Mouse (Mus musculus) MEL (cell line): ENCODE results near the gene Syn3. TPM values are rescaled to one million over a fixed set of nuclear protein-coding genes. Genes with fewer than 3 reads are reported as not detected.

ENCODE experiments used
- DNase-seq: peaks from one replicate; pipeline ENCODE4 v3.0.0; 2011; ENCODE audit warnings: low read depth, low spot score
- H3K27ac ChIP-seq: 2 replicates; pipeline ENCODE4 v1.5.1; 2012; ENCODE audit warnings: low read depth, mild to moderate bottlenecking, control low read depth, low read length, moderate library complexity; ENCODE audit not compliant: control insufficient read depth
- H3K27me3 ChIP-seq, 2 experiments: fragments of 150-350 bp in 1 of 2; sonication (generic) in 1 of 2; 2 replicates each; pipeline ENCODE4 v1.6.1; 2012; ENCODE audit warnings: low read length in 2 of 2, mild to moderate bottlenecking in 2 of 2, improper control_type of control experiment in 1 of 2, moderate library complexity in 1 of 2; ENCODE audit not compliant: insufficient read depth in 2 of 2, control insufficient read depth in 1 of 2
- H3K36me3 ChIP-seq, 2 experiments: 2 replicates each; pipeline ENCODE4 v1.6.1; 2012 to 2014; ENCODE audit warnings: low read length in 2 of 2, improper control_type of control experiment in 1 of 2, inconsistent platforms in 1 of 2, mild to moderate bottlenecking in 1 of 2; ENCODE audit not compliant: insufficient read depth in 2 of 2, control insufficient read depth in 1 of 2
- H3K4me1 ChIP-seq, 2 experiments: fragments of 150-350 bp in 1 of 2; sonication (generic) in 1 of 2; 2 replicates each; pipeline ENCODE4 v1.6.1; 2012; ENCODE audit warnings: low read length in 2 of 2, improper control_type of control experiment in 1 of 2, mild to moderate bottlenecking in 1 of 2; ENCODE audit not compliant: insufficient read depth in 2 of 2, control insufficient read depth in 1 of 2
- H3K4me3 ChIP-seq, 2 experiments: fragments of 150-350 bp in 1 of 2; sonication (generic) in 1 of 2; 2 replicates each; pipeline ENCODE4 v1.5.1; 2012; ENCODE audit warnings: low read depth in 2 of 2, low read length in 2 of 2, mild to moderate bottlenecking in 2 of 2, moderate library complexity in 2 of 2, control low read depth in 1 of 2, improper control_type of control experiment in 1 of 2; ENCODE audit not compliant: control insufficient read depth in 1 of 2, insufficient read depth in 1 of 2
- H3K79me2 ChIP-seq: 2 replicates; pipeline ENCODE4 v1.6.1; 2012; ENCODE audit warnings: mild to moderate bottlenecking, low read length, moderate library complexity; ENCODE audit not compliant: control insufficient read depth, poor library complexity, insufficient read depth
- H3K9ac ChIP-seq: 2 replicates; pipeline ENCODE4 v1.6.1; 2012; ENCODE audit warnings: low read depth, mild to moderate bottlenecking, control low read depth, low read length, moderate library complexity; ENCODE audit not compliant: control insufficient read depth, poor library complexity, severe bottlenecking
- H3K9me3 ChIP-seq: fragments of 150-350 bp; sonication (generic); replicated peaks from 2 replicates; pipeline ENCODE4 v1.6.1; 2012; ENCODE audit warnings: mild to moderate bottlenecking, low read length, improper control_type of control experiment, moderate library complexity; ENCODE audit not compliant: insufficient read depth
- BHLHE40 ChIP-seq: IDR thresholded peaks from 2 replicates; pipeline ENCODE4 v1.6.1; 2012; ENCODE audit warnings: low read depth, mild to moderate bottlenecking, inconsistent platforms, low read length, improper control_type of control experiment, borderline replicate concordance
- CHD1 ChIP-seq: IDR thresholded peaks from 2 replicates; pipeline ENCODE4 v1.6.1; 2012; ENCODE audit warnings: low read depth, mild to moderate bottlenecking, inconsistent platforms, low read length, improper control_type of control experiment
- CHD2 ChIP-seq: IDR thresholded peaks from 2 replicates; pipeline ENCODE4 v1.6.1; 2011; ENCODE audit warnings: low read length, improper control_type of control experiment
- E2F4 ChIP-seq: IDR thresholded peaks from 2 replicates; pipeline ENCODE4 v1.6.1; 2011; ENCODE audit warnings: low read depth, low read length, improper control_type of control experiment, borderline replicate concordance
- ETS1 ChIP-seq: IDR thresholded peaks from 2 replicates; pipeline ENCODE4 v1.6.1; 2012; ENCODE audit warnings: low read depth, mild to moderate bottlenecking, inconsistent platforms, low read length, improper control_type of control experiment, moderate library complexity
- GABPA ChIP-seq: IDR thresholded peaks from 2 replicates; pipeline ENCODE4 v1.6.1; 2012; ENCODE audit warnings: low read depth, mild to moderate bottlenecking, inconsistent platforms, low read length, improper control_type of control experiment, moderate library complexity
- GATA1 ChIP-seq: IDR thresholded peaks from 2 replicates; pipeline ENCODE4 v1.6.1; 2011; ENCODE audit warnings: low read depth, low read length, improper control_type of control experiment
- MAX ChIP-seq: IDR thresholded peaks from 2 replicates; pipeline ENCODE4 v1.6.1; 2011; ENCODE audit warnings: low read length, improper control_type of control experiment
- MAZ ChIP-seq: IDR thresholded peaks from 2 replicates; pipeline ENCODE4 v1.6.1; 2012; ENCODE audit warnings: low read depth, mild to moderate bottlenecking, inconsistent platforms, low read length, improper control_type of control experiment
- MEF2A ChIP-seq: IDR thresholded peaks from 2 replicates; pipeline ENCODE4 v1.6.1; 2014; ENCODE audit warnings: low read depth, mild to moderate bottlenecking, inconsistent platforms, low read length, improper control_type of control experiment; ENCODE audit not compliant: poor library complexity, insufficient replicate concordance, severe bottlenecking; ENCODE audit errors: extremely low read depth
- MXI1 ChIP-seq: IDR thresholded peaks from 2 replicates; pipeline ENCODE4 v1.6.1; 2011; ENCODE audit warnings: mild to moderate bottlenecking, low read depth, low read length, improper control_type of control experiment
- NELFE ChIP-seq: IDR thresholded peaks from 2 replicates; pipeline ENCODE4 v1.6.1; 2011; ENCODE audit warnings: low read depth, low read length, improper control_type of control experiment
- POLR2A ChIP-seq, 2 experiments: IDR thresholded peaks; 2 replicates each; pipeline ENCODE4 v1.6.1; 2011 to 2012; ENCODE audit warnings: low read length in 2 of 2, mild to moderate bottlenecking in 2 of 2, control low read depth in 1 of 2, improper control_type of control experiment in 1 of 2, low read depth in 1 of 2, moderate library complexity in 1 of 2; ENCODE audit not compliant: control insufficient read depth in 1 of 2, insufficient read depth in 1 of 2, poor library complexity in 1 of 2
- POLR2AphosphoS5 ChIP-seq: IDR thresholded peaks from 2 replicates; pipeline ENCODE4 v1.6.1; 2012; ENCODE audit warnings: low read depth, borderline replicate concordance, mild to moderate bottlenecking, inconsistent platforms, low read length, moderate library complexity, mixed read lengths
- RAD21 ChIP-seq: IDR thresholded peaks from 2 replicates; pipeline ENCODE4 v1.6.1; 2011; ENCODE audit warnings: mild to moderate bottlenecking, low read depth, low read length, improper control_type of control experiment
- SMC3 ChIP-seq: IDR thresholded peaks from 2 replicates; pipeline ENCODE4 v1.6.1; 2011; ENCODE audit warnings: low read depth, low read length, improper control_type of control experiment
- TAL1 ChIP-seq: IDR thresholded peaks from 2 replicates; pipeline ENCODE4 v1.6.1; 2012; ENCODE audit warnings: mild to moderate bottlenecking, inconsistent platforms, low read length, moderate library complexity, mixed read lengths
- TBP ChIP-seq: IDR thresholded peaks from 2 replicates; pipeline ENCODE4 v1.8.0; 2011; ENCODE audit warnings: low read depth, low read length, improper control_type of control experiment
- UBTF ChIP-seq: IDR thresholded peaks from 2 replicates; pipeline ENCODE4 v1.6.1; 2012; ENCODE audit warnings: low read depth, mild to moderate bottlenecking, inconsistent platforms, low read length, improper control_type of control experiment, moderate library complexity, borderline replicate concordance; ENCODE audit not compliant: insufficient read depth
- USF1 ChIP-seq: IDR thresholded peaks from 2 replicates; pipeline ENCODE4 v1.6.1; 2014; ENCODE audit warnings: low read depth, mild to moderate bottlenecking, inconsistent platforms, low read length, improper control_type of control experiment, moderate library complexity
- USF2 ChIP-seq, 2 experiments: IDR thresholded peaks; 2 replicates each; pipeline ENCODE4 v1.6.1; 2011 to 2012; ENCODE audit warnings: improper control_type of control experiment in 2 of 2, low read length in 2 of 2, borderline replicate concordance in 1 of 2, inconsistent platforms in 1 of 2, low read depth in 1 of 2, mild to moderate bottlenecking in 1 of 2; ENCODE audit not compliant: insufficient read depth in 1 of 2
- ZC3H11A ChIP-seq: IDR thresholded peaks from 2 replicates; pipeline ENCODE4 v1.6.1; 2012; ENCODE audit warnings: low read depth, mild to moderate bottlenecking, inconsistent platforms, low read length, improper control_type of control experiment
- ZMIZ1 ChIP-seq: IDR thresholded peaks from 2 replicates; pipeline ENCODE4 v1.6.1; 2012; ENCODE audit warnings: low read depth, mild to moderate bottlenecking, inconsistent platforms, low read length, improper control_type of control experiment, moderate library complexity
- polyA plus RNA-seq, 2 experiments: library from polyadenylated mRNA; stranded (reverse) in 1 of 2; unstranded in 1 of 2; fragments of >175 nt in 1 of 2; fragments of >200 nt in 1 of 2; gene quantifications; 2 replicates each; pipeline versions ENCODE4 v1.2.1 to v1.2.4; 2012; ENCODE audit warnings: low replicate concordance in 2 of 2, low read depth in 1 of 2; ENCODE audit not compliant: insufficient read length in 2 of 2, insufficient read depth in 1 of 2, missing spikeins in 1 of 2
- total RNA-seq: library from RNA; depleted of rRNA; stranded (reverse); fragments of 300-350 nt; gene quantifications from 2 replicates; pipeline ENCODE4 v1.2.3, GENCODE M21; 2012

The Syn3 gene
- total and polyA plus RNA-seq, 3 experiments: 0.06 TPM; not detected in 2

DNA sequence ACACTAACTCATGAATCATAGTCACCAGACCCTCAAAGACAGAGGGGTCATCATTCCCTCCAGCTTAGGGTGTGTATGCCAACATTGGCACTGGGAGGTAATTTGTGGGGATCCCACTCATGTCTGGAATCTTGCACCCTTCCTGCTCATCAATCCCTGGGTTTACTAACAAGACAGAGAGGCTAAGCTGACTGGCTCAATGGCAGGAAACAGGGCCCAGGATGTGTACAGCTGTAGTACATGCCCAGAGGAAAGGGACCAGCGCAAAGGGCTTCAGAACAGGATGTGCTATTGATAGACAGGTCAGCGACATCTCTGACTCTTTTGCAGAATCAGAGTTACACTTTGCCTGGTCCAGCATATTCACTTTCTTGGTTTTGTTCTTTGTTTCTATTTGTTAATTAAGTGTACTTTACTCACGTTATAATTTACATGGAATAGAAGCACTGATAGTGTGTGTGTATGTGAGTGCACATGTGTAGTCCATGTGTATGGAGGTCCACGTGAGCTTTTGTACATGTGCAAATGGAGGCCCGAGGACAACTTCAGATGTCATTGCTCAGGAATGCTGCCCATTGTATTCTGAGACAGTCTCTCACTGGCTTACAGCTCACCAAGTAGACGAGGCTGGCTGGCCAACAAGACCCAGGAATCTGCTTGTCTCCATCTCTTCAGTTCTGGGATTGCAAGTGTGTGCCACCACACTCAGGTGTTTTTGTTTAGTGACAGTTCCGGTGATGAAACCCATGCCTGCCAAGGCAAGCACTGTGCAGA is 248.4 kb downstream of the Syn3 start:
- Histone ChIP-seq H3K9ac (no peak overlapping the region), H3K4me1 (no peaks in the 10 kb centered on the region), H3K27ac (no peak overlapping the region), H3K4me3 (no peak overlapping the region), H3K36me3 (no peaks in the 10 kb centered on the region), H3K27me3 (no peaks in the 10 kb centered on the region)
- TF ChIP-seq ZC3H11A: no peak
- TF ChIP-seq ZMIZ1: no peak
- TF ChIP-seq MAX: no peak
- TF ChIP-seq GABPA: no peak
- no peak for TF ChIP-seq USF2 (IDR thresholded peaks at IDR 0.05; ENCODE audit: borderline replicate concordance in 1 of 2, insufficient read depth in 1 of 2, low read depth in 1 of 2, low read length in 2 of 2)
- TF ChIP-seq CHD2: no peak
- TF ChIP-seq ETS1: no peak
- TF ChIP-seq TBP: no peak
- no peak for TF ChIP-seq E2F4
- no peak for TF ChIP-seq POLR2AphosphoS5
- TF ChIP-seq USF1: no peak
- TF ChIP-seq MAZ: no peak
- no peak for TF ChIP-seq GATA1
- TF ChIP-seq BHLHE40: no peak
- TF ChIP-seq RAD21: no peak
- TF ChIP-seq MXI1: no peak
- TF ChIP-seq, all 39 proteins: peak for 0
- H3K9me3 ChIP-seq: no peaks in the 10 kb centered on the region
- DNase-seq: no peak
- H3K79me2 ChIP-seq: no peaks in the 10 kb centered on the region

DNA sequence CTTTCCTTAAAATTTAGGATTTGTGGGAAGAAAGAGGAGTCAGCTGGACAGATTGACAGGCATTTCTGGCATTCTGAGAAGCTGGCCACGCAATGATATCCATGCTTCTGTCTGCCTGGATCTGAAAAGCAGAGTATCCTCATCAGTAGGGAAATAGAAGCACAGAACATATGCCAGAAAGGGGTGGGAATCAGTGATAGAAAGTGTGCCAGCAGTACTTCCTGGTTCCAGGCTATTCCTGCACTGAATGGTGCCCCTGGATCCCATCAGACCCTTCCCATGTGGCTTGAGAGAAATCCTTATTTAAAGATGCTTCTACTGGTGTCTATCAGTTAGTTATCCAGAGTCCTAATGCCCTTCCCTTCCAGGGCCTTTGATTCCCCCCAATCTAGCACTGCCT is 249.4 kb downstream of the Syn3 start:
- H3K9me3 ChIP-seq: no peaks in the 10 kb centered on the region
- H3K4me3 ChIP-seq: no peak overlapping the region
- no peaks in the 10 kb centered on the region for H3K27me3 ChIP-seq
- no peak for DNase-seq
- no peaks in the 10 kb centered on the region for H3K36me3 ChIP-seq
- H3K79me2 ChIP-seq: no peaks in the 10 kb centered on the region
- no peak overlapping the region for H3K9ac ChIP-seq
- no peaks in the 10 kb centered on the region for H3K4me1 ChIP-seq
- TF ChIP-seq UBTF: no peak
- no peak for TF ChIP-seq MEF2A
- no peak for TF ChIP-seq TAL1
- TF ChIP-seq CHD1: no peak
- TF ChIP-seq POLR2A (IDR thresholded peaks at IDR 0.05; ENCODE audit: control insufficient read depth in 1 of 2, insufficient read depth in 1 of 2, low read depth in 1 of 2, low read length in 2 of 2, poor library complexity in 1 of 2): no peak
- TF ChIP-seq NELFE: no peak
- no peak for TF ChIP-seq SMC3
- no peak for TF ChIP-seq USF2 (IDR thresholded peaks at IDR 0.05; ENCODE audit: borderline replicate concordance in 1 of 2, insufficient read depth in 1 of 2, low read depth in 1 of 2, low read length in 2 of 2)
- H3K27ac ChIP-seq: no peak overlapping the region
